Mouse (Mus musculus) layer of hippocampus, adult 11-12 months (tissue): ENCODE measurements around the gene Srgap1.
"Not testable (repeated sequence)": the region's sequence is repeated elsewhere in the genome, so short reads cannot be mapped to it uniquely, and the experiment has no call there.

ENCODE experiments used
- DNase-seq: peaks from one replicate; pipeline ENCODE4 v3.0.0; 2022; ENCODE audit warnings: low spot score

The Srgap1 gene

GRCm38 (mm10) chr10:121829034-121829433 lies 218.1 kb downstream of the Srgap1 start:
- no peak for DNase-seq

- DNase-seq, result no peak
Measured at GRCm38 (mm10) chr10:121822674-121823073, 224.4 kb downstream of the Srgap1 start.

- DNase-seq, result no peak
Measured at GRCm38 (mm10) chr10:121820846-121821245, 226.3 kb downstream of the Srgap1 start.

- no peak for DNase-seq
Measured at GRCm38 (mm10) chr10:121817983-121818382, 229.1 kb downstream of the Srgap1 start.

GRCm38 (mm10) chr10:121807771-121808170 lies 239.3 kb downstream of the Srgap1 start:
- DNase-seq, result no peak

GRCm38 (mm10) chr10:121806806-121807205 lies 240.3 kb downstream of the Srgap1 start:
- no peak for DNase-seq

GRCm38 (mm10) chr10:121805933-121806341 lies 241.2 kb downstream of the Srgap1 start:
- no peak for DNase-seq

- no peak for DNase-seq
Measured at GRCm38 (mm10) chr10:121804551-121804950, 242.6 kb downstream of the Srgap1 start.

GRCm38 (mm10) chr10:121800041-121800440 lies 247.1 kb downstream of the Srgap1 start:
- DNase-seq, result no peak

- DNase-seq, result no peak
Measured at GRCm38 (mm10) chr10:121796027-121796802, 250.9 kb downstream of the Srgap1 start.

- no peak for DNase-seq
Measured at GRCm38 (mm10) chr10:121794486-121794885, 252.6 kb downstream of the Srgap1 start.

GRCm38 (mm10) chr10:121792661-121793060 lies 254.5 kb downstream of the Srgap1 start:
- no peak for DNase-seq

GRCm38 (mm10) chr10:121790078-121790477 lies 257.0 kb downstream of the Srgap1 start:
- no peak for DNase-seq

- DNase-seq, result no peak
Measured at GRCm38 (mm10) chr10:121788536-121788935, 258.6 kb downstream of the Srgap1 start.

- DNase-seq, result no peak
Measured at GRCm38 (mm10) chr10:121781159-121781558, 266.0 kb downstream of the Srgap1 start.

- DNase-seq, result no peak
Measured at GRCm38 (mm10) chr10:121775990-121776389, 271.1 kb downstream of the Srgap1 start.

GRCm38 (mm10) chr10:121773813-121774212 lies 273.3 kb downstream of the Srgap1 start:
- DNase-seq, result no peak

- no peak for DNase-seq
Measured at GRCm38 (mm10) chr10:121770624-121771577, 276.2 kb downstream of the Srgap1 start.

- no peak for DNase-seq
Measured at GRCm38 (mm10) chr10:121769711-121770110, 277.4 kb downstream of the Srgap1 start.

GRCm38 (mm10) chr10:121767295-121767694 lies 279.8 kb downstream of the Srgap1 start:
- DNase-seq, result not testable (repeated sequence)

GRCm38 (mm10) chr10:121765174-121766057 lies 281.7 kb downstream of the Srgap1 start:
- peak; percentile 21 for DNase-seq
